Mouse (Mus musculus): ENCODE measurements around the gene Samd4. TPM values are rescaled to one million over a fixed set of nuclear protein-coding genes. Genes with fewer than 3 reads are reported as not detected.

Samd4 gene
- polyA plus RNA-seq, 1 experiment = 0.02 TPM

GRCm38 (mm10) chr14:47032140-47032539 is 149.5 kb downstream of the Samd4 start:
- TF ChIP-seq GATA1 (IDR thresholded peaks at IDR 0.05; ENCODE audit: borderline replicate concordance, low read length) = no peak
- no peak for TF ChIP-seq FLI1 (IDR thresholded peaks at IDR 0.05; ENCODE audit: low read length)

GRCm38 (mm10) chr14:47033423-47033822 is 150.8 kb downstream of the Samd4 start:
- Histone ChIP-seq H3K27me3 (replicated peaks) (peaks cover 5% of the 10 kb centered on the region), H3K36me3 (replicated peaks; ENCODE audit: low read length) (no peaks in the 10 kb centered on the region), H3K9me3 (no peaks in the 10 kb centered on the region), H3K4me1 (no peaks in the 10 kb centered on the region), H3K4me3 (replicated peaks) (no peak overlapping the region)
- TF ChIP-seq GATA1 (IDR thresholded peaks at IDR 0.05; ENCODE audit: borderline replicate concordance, low read length) = no peak
- TF ChIP-seq FLI1 (IDR thresholded peaks at IDR 0.05; ENCODE audit: low read length) = no peak

More at GRCm38 (mm10) chr14:47032140-47032539, 149.5 kb downstream of the Samd4 start:
- H3K4me3 ChIP-seq (replicated peaks) = no peak overlapping the region
- H3K9me3 ChIP-seq = no peaks in the 10 kb centered on the region
- H3K36me3 ChIP-seq (replicated peaks; ENCODE audit: low read length) = no peaks in the 10 kb centered on the region
- peaks cover 5% of the 10 kb centered on the region for H3K27me3 ChIP-seq (replicated peaks)
- H3K4me1 ChIP-seq = no peaks in the 10 kb centered on the region

- Histone ChIP-seq H3K4me3 (replicated peaks) (no peak overlapping the region), H3K9me3 (no peaks in the 10 kb centered on the region), H3K27me3 (replicated peaks) (peaks cover 7% of the 10 kb centered on the region), H3K36me3 (replicated peaks; ENCODE audit: low read length) (no peaks in the 10 kb centered on the region), H3K4me1 (no peaks in the 10 kb centered on the region)
- TF ChIP-seq FLI1 (IDR thresholded peaks at IDR 0.05; ENCODE audit: low read length) (no peak), GATA1 (IDR thresholded peaks at IDR 0.05; ENCODE audit: borderline replicate concordance, low read length) (no peak)
Measured at GRCm38 (mm10) chr14:47041699-47042098, 159.0 kb downstream of the Samd4 start.

GRCm38 (mm10) chr14:47049051-47049450 is 166.4 kb downstream of the Samd4 start:
- H3K4me3 ChIP-seq (replicated peaks) = no peak overlapping the region
- H3K9me3 ChIP-seq = no peaks in the 10 kb centered on the region
- H3K36me3 ChIP-seq (replicated peaks; ENCODE audit: low read length) = no peaks in the 10 kb centered on the region
- H3K4me1 ChIP-seq = no peaks in the 10 kb centered on the region
- TF ChIP-seq GATA1 (IDR thresholded peaks at IDR 0.05; ENCODE audit: borderline replicate concordance, low read length) (no peak), FLI1 (IDR thresholded peaks at IDR 0.05; ENCODE audit: low read length) (no peak)
- peaks cover 8% of the 10 kb centered on the region for H3K27me3 ChIP-seq (replicated peaks)

GRCm38 (mm10) chr14:47051743-47052610 is 169.3 kb downstream of the Samd4 start:
- TF ChIP-seq FLI1 (IDR thresholded peaks at IDR 0.05; ENCODE audit: low read length) (no peak), GATA1 (IDR thresholded peaks at IDR 0.05; ENCODE audit: borderline replicate concordance, low read length) (no peak)

GRCm38 (mm10) chr14:47053101-47053500 is 170.4 kb downstream of the Samd4 start:
- peaks cover 15% of the 10 kb centered on the region for H3K27me3 ChIP-seq (replicated peaks)
- no peaks in the 10 kb centered on the region for H3K36me3 ChIP-seq (replicated peaks; ENCODE audit: low read length)
- no peak overlapping the region for H3K4me3 ChIP-seq (replicated peaks)
- TF ChIP-seq GATA1 (IDR thresholded peaks at IDR 0.05; ENCODE audit: borderline replicate concordance, low read length) (no peak), FLI1 (IDR thresholded peaks at IDR 0.05; ENCODE audit: low read length) (no peak)
- H3K4me1 ChIP-seq = no peaks in the 10 kb centered on the region
- no peaks in the 10 kb centered on the region for H3K9me3 ChIP-seq

More at GRCm38 (mm10) chr14:47051743-47052610, 169.3 kb downstream of the Samd4 start:
- Histone ChIP-seq H3K4me3 (replicated peaks) (no peak overlapping the region), H3K9me3 (no peaks in the 10 kb centered on the region), H3K27me3 (replicated peaks) (peaks cover 15% of the 10 kb centered on the region), H3K36me3 (replicated peaks; ENCODE audit: low read length) (no peaks in the 10 kb centered on the region), H3K4me1 (no peaks in the 10 kb centered on the region)

- Histone ChIP-seq H3K27me3 (replicated peaks) (peaks cover 15% of the 10 kb centered on the region), H3K4me3 (replicated peaks) (no peak overlapping the region), H3K36me3 (replicated peaks; ENCODE audit: low read length) (no peaks in the 10 kb centered on the region), H3K9me3 (no peaks in the 10 kb centered on the region), H3K4me1 (no peaks in the 10 kb centered on the region)
- TF ChIP-seq GATA1 (IDR thresholded peaks at IDR 0.05; ENCODE audit: borderline replicate concordance, low read length) (no peak), FLI1 (IDR thresholded peaks at IDR 0.05; ENCODE audit: low read length) (no peak)
Measured at GRCm38 (mm10) chr14:47053824-47054223, 171.2 kb downstream of the Samd4 start.

- no peak for TF ChIP-seq FLI1 (IDR thresholded peaks at IDR 0.05; ENCODE audit: low read length)
- no peak for TF ChIP-seq GATA1 (IDR thresholded peaks at IDR 0.05; ENCODE audit: borderline replicate concordance, low read length)
Measured at GRCm38 (mm10) chr14:47058969-47059368, 176.3 kb downstream of the Samd4 start.

DNA sequence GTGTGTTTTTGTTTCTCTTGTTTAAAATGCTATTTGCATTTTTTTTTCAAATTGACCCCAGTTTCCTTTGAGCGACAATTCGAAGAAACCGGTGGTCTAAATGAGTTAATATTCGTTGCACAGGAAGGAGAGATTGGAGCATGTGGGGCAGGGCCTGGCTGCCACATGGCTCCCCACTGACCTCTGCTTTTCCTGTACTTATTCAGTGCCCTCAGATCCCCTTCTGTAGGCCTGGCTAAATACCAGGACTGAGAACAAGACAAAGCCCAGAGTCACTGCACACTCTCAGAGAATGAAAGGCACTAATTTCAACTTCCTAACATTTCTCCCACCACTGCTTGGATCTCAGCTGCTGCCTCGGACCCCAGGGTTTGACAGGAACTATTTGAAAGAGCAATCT is 182.4 kb downstream of the Samd4 start:
- Histone ChIP-seq H3K4me3 (replicated peaks) (no peak overlapping the region), H3K9me3 (no peaks in the 10 kb centered on the region), H3K27me3 (replicated peaks) (peaks cover 23% of the 10 kb centered on the region), H3K36me3 (replicated peaks; ENCODE audit: low read length) (no peaks in the 10 kb centered on the region), H3K4me1 (no peaks in the 10 kb centered on the region)
- TF ChIP-seq FLI1 (IDR thresholded peaks at IDR 0.05; ENCODE audit: low read length) (no peak), GATA1 (IDR thresholded peaks at IDR 0.05; ENCODE audit: borderline replicate concordance, low read length) (no peak)

More at GRCm38 (mm10) chr14:47058969-47059368, 176.3 kb downstream of the Samd4 start:
- Histone ChIP-seq H3K27me3 (replicated peaks) (peaks cover 19% of the 10 kb centered on the region), H3K4me1 (no peaks in the 10 kb centered on the region), H3K36me3 (replicated peaks; ENCODE audit: low read length) (no peaks in the 10 kb centered on the region), H3K4me3 (replicated peaks) (no peak overlapping the region), H3K9me3 (no peaks in the 10 kb centered on the region)

DNA sequence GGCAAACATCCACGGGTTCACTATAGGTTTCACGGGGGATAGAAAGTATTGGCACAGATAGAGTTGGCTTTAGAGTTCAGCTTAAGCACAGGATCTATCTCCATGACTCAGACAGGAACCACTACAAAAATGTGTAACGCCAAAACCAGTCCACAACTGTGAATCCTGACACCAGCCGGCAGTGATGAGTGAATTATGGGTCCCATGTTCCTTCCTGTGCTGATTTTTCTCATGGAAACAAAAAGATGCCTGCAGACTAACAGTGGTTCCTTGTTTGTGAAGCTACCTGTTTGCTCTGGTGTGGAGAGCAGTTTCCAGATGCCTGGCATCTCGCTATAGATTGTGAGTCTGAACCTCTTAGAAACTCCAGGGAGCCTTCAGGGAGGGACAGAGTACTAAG is 184.2 kb downstream of the Samd4 start:
- Histone ChIP-seq H3K4me1 (no peaks in the 10 kb centered on the region), H3K4me3 (replicated peaks) (no peak overlapping the region), H3K36me3 (replicated peaks; ENCODE audit: low read length) (no peaks in the 10 kb centered on the region), H3K27me3 (replicated peaks) (peaks cover 26% of the 10 kb centered on the region), H3K9me3 (no peaks in the 10 kb centered on the region)
- TF ChIP-seq GATA1 (IDR thresholded peaks at IDR 0.05; ENCODE audit: borderline replicate concordance, low read length) (no peak), FLI1 (IDR thresholded peaks at IDR 0.05; ENCODE audit: low read length) (no peak)

Data from megakaryocyte, embryonic 14.5 days (primary cell).